Mouse (Mus musculus) liver, postnatal 0 days (tissue): Measurements from ENCODE around the gene Disp2.

Source experiments
- CTCF ChIP-seq: sonication (generic); IDR thresholded peaks from 2 replicates; pipeline ENCODE4 v1.5.1; 2016; ENCODE audit warnings: antibody characterized with exemption, low read depth
- EP300 ChIP-seq: IDR thresholded peaks from 2 replicates; pipeline ENCODE4 v1.6.1; 2016; ENCODE audit warnings: antibody characterized with exemption, low read depth, mild to moderate bottlenecking

- TF ChIP-seq EP300 (no peak), CTCF (peak; percentile 91)
These were observed 19.7 kb upstream of the Disp2 start for GRCm38 (mm10) chr2:118759828-118760227.
